ENCODE assay signal across 8 mouse cellular contexts in the genomic region with DNA sequence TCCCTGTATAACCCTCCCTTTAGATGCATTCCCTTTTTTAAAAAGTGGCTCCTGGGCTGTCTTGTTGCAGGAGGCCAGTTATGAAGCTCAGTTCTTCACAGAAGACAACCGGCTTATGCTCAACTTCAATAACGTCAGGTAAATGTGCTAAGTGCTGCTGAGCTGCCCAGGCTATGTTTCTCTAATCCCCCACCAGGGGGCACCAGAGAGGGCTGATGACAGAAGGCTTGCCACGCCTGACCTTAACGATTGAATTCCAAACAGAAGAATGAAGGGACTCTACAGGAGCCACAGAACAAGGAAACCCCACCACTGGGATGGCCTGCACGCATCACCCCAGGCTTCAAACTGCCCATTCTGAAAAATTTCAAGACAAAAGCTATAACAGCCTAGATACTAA. TPM values are rescaled to one million over a fixed set of nuclear protein-coding genes. Genes with fewer than 3 reads are reported as not detected.
DNase-seq lines count a peak whose midpoint lies in the region; ATAC-seq and TF ChIP-seq lines count a peak whose summit lies in the region.
"Had no signal": no experiment of that assay in that cellular context is flagged by ENCODE, and none has a peak within 500 bp of the region (broad histone marks: within the 10 kb centered on the region; RNA-seq: fewer than 3 reads in every experiment).

No protein-coding gene starts in this region.

- H3K9me3 ChIP-seq in MEL (replicated peaks; ENCODE audit: insufficient read depth, low read length) = no peaks in the 10 kb centered on the region

- H3K27me3 ChIP-seq in MEL (ENCODE audit: control insufficient read depth in 1 of 2, insufficient read depth in 2 of 2, low read length in 2 of 2) = no peaks in the 10 kb centered on the region

- peak; percentile 34 for TF ChIP-seq RAD21 in MEL (IDR thresholded peaks at IDR 0.05; ENCODE audit: low read depth, low read length)

- peak; percentile 38 for DNase-seq in CD4-positive helper T cell, adult 2 months (ENCODE audit: low read depth, low spot score)
- DNase-seq in MEL (ENCODE audit: low read depth, low spot score) = peak; percentile 60
- DNase-seq in cerebellum, adult 11-12 months = peak; percentile 36
- peak; percentile 59 to 92 for DNase-seq in kidney, postnatal 36 days
- peak; percentile 74 for DNase-seq in lung, postnatal 25 days (ENCODE audit: low spot score)
- DNase-seq in spleen, postnatal 14 days (ENCODE audit: low spot score in 2 of 2) = peak; percentile 17 to 28

- H3K4me1 ChIP-seq in MEL (ENCODE audit: control insufficient read depth in 1 of 2, insufficient read depth in 2 of 2, low read length in 2 of 2) = no peaks in the 10 kb centered on the region

- ATAC-seq in frontal cortex, adult (ENCODE audit: low TSS enrichment) = 0 out of 2 replicates have a peak, but pooled peaks have one; percentile 17

- H3K36me3 ChIP-seq in MEL (ENCODE audit: control insufficient read depth in 1 of 2, insufficient read depth in 2 of 2, low read length in 2 of 2) = no peaks in the 10 kb centered on the region

- peak; percentile 70 to 84 (median 71) for TF ChIP-seq CTCF in MEL (IDR thresholded peaks at IDR 0.05 in 2 of 3, conservative IDR thresholded peaks at IDR 0.05 in 1 of 3; ENCODE audit: control insufficient read depth in 1 of 3, insufficient read depth in 1 of 3, low read depth in 2 of 3, low read length in 3 of 3, poor library complexity in 1 of 3, severe bottlenecking in 1 of 3)

- no peak overlapping the region for H3K9ac ChIP-seq in MEL (ENCODE audit: control insufficient read depth, low read depth, low read length, poor library complexity, severe bottlenecking)

- no peak for TF ChIP-seq EP300 in MEL (IDR thresholded peaks at IDR 0.05; ENCODE audit: low read depth in 1 of 2, low read length in 2 of 2)

- no peaks in the 10 kb centered on the region for H3K79me2 ChIP-seq in MEL (ENCODE audit: control insufficient read depth, insufficient read depth, low read length, poor library complexity)

- no peak overlapping the region for H3K27ac ChIP-seq in MEL (ENCODE audit: control insufficient read depth, low read depth, low read length)

- no peak overlapping the region for H3K4me3 ChIP-seq in MEL (ENCODE audit: control insufficient read depth in 1 of 2, insufficient read depth in 1 of 2, low read depth in 2 of 2, low read length in 2 of 2)

- TF ChIP-seq POLR2A in MEL (IDR thresholded peaks at IDR 0.05; ENCODE audit: control insufficient read depth in 1 of 2, insufficient read depth in 1 of 2, low read depth in 1 of 2, low read length in 2 of 2, poor library complexity in 1 of 2) = no peak

TF ChIP-seq in MEL, 35 proteins besides CTCF, POLR2A, EP300 and RAD21:
- TF ChIP-seq POLR2AphosphoS5 (IDR thresholded peaks at IDR 0.05; ENCODE audit: borderline replicate concordance, low read depth, low read length) (no peak), SMC3 (IDR thresholded peaks at IDR 0.05; ENCODE audit: low read depth, low read length) (peak; percentile 70), TAL1 (IDR thresholded peaks at IDR 0.05; ENCODE audit: low read length) (no peak), ZMIZ1 (IDR thresholded peaks at IDR 0.05; ENCODE audit: low read depth, low read length) (no peak), UBTF (IDR thresholded peaks at IDR 0.05; ENCODE audit: borderline replicate concordance, insufficient read depth, low read depth, low read length) (no peak), GABPA (IDR thresholded peaks at IDR 0.05; ENCODE audit: low read depth, low read length) (no peak)

RNA-seq across cellular contexts. Expression of a gene that starts 8.4 kb away (rescaled TPM):
- not detected in 2 replicates for total RNA-seq in MEL (2012; rRNA removed)
- polyA plus RNA-seq in MEL (2012; ENCODE audit: insufficient read depth in 1 of 2, insufficient read length in 2 of 2, low read depth in 1 of 2, low replicate concordance in 2 of 2, missing spikeins in 1 of 2) = not detected
- total RNA-seq: left cerebral cortex, postnatal 14 days had no signal

RNA-seq across cellular contexts. Expression of a gene that starts 24.6 kb away (rescaled TPM):
- total RNA-seq in MEL (2012; rRNA removed) = not detected in 2 replicates
- polyA plus RNA-seq in MEL (2012; ENCODE audit: insufficient read depth in 1 of 2, insufficient read length in 2 of 2, low read depth in 1 of 2, low replicate concordance in 2 of 2, missing spikeins in 1 of 2) = not detected

RNA-seq across cellular contexts. Expression of a gene that starts 42.5 kb away (rescaled TPM):
- not detected in 2 replicates for total RNA-seq in MEL (2012; rRNA removed)
- polyA plus RNA-seq in MEL (2012; ENCODE audit: insufficient read depth in 1 of 2, insufficient read length in 2 of 2, low read depth in 1 of 2, low replicate concordance in 2 of 2, missing spikeins in 1 of 2) = not detected
- total RNA-seq: left cerebral cortex, postnatal 14 days had no signal

RNA-seq across cellular contexts. Expression of a gene that starts 52.8 kb away (rescaled TPM):
- not detected in 2 replicates for total RNA-seq in MEL (2012; rRNA removed)
- not detected for polyA plus RNA-seq in MEL (2012; ENCODE audit: insufficient read depth in 1 of 2, insufficient read length in 2 of 2, low read depth in 1 of 2, low replicate concordance in 2 of 2, missing spikeins in 1 of 2)
- total RNA-seq: left cerebral cortex, postnatal 14 days had no signal

Comparison
In these comparisons a context has a peak if more than half of its experiments do, and no peak if none do; other contexts are left out.
1. DNase-seq: peak in every context shown above with its lines; median percentile 76 in kidney, postnatal 36 days; 74 in lung, postnatal 25 days; 60 in MEL; 38 in CD4-positive helper T cell, adult 2 months; 36 in cerebellum, adult 11-12 months; 22 in spleen, postnatal 14 days.